Mouse (Mus musculus): ENCODE data around the gene B4galt2.

Gene B4galt2

DNA sequence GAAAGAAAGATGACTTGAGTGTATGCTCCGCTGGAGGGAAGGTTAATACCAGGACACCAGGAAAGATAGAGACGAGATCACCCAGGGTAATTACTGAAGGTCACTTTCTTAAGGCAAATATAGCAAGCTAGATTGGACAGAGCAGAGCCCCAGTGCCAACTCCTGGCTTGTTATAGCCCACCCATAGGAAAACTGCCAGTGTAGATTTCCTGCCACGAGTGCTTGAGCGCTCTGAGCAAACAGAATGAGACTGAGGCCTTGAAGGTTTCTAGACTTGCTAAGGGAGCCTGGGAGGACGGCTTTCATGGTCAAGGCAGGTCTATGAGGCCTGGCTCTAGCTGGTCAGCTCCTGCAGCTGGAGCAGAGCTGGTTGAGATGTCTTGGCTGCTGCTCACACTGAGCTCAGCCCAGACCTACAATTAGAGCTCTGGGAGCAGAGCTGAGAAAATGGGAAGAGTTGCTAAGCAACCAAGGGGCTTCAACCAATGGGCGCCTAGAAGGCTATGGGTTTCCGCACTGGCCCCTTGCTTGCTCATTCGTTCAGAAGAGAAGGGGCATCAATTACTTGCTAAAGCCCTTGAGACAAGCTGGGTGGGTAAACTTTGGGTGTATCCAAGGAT, 25.7 kb upstream of the B4galt2 start:
- no peak for DNase-seq (ENCODE audit: low read depth in 1 of 2, low spot score in 2 of 2)

GRCm38 (mm10) chr4:117906196-117906595, 22.9 kb upstream of the B4galt2 start:
- DNase-seq (ENCODE audit: low read depth in 1 of 2, low spot score in 2 of 2) = no peak

DNA sequence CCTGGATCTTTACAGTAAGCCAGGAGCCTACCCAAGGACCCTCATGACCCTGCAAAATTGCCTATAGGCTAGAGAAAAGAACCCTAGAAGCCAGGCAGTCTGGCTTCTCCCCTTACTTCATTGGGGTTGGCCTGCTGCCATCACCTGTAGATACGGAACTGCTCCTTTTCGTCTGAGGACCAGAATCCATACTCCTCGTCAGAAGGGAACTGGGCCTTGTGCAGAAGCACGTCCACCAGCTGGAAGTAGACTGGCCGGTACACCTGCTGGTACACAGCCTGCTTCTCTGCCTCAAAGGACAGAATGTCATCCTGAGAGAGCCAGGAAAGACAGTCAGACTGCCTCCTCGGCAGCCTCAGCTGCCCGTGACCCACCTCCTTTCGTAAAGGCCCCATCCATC, 21.5 kb upstream of the B4galt2 start:
- DNase-seq (ENCODE audit: low read depth in 1 of 2, low spot score in 2 of 2) = no peak

GRCm38 (mm10) chr4:117904094-117904493, 20.8 kb upstream of the B4galt2 start:
- DNase-seq (ENCODE audit: low read depth in 1 of 2, low spot score in 2 of 2) = no peak

DNA sequence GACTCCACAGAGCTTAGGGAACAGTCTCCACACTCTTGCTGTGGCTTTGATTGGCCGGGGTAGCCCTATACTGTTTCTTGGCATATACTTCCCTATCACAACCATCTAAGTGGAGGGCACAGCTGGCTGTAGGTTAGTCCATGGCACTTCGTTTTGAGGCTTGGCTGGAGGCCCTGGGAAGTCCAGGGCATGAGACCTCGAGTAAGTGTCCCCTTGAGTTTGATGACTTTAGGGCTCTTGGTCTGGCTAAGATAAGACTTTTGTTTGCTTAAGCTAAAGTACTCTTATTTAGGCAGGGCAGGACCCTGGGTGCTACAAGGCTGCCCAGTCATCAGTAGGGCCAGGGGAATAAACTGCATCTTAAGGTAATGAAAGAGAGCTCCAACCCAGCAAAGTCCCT, 14.8 kb upstream of the B4galt2 start:
- no peak for DNase-seq (ENCODE audit: low read depth in 1 of 2, low spot score in 2 of 2)

GRCm38 (mm10) chr4:117896031-117896430, 12.7 kb upstream of the B4galt2 start:
- no peak for DNase-seq (ENCODE audit: low read depth in 1 of 2, low spot score in 2 of 2)

GRCm38 (mm10) chr4:117895339-117895738, 12.1 kb upstream of the B4galt2 start:
- DNase-seq (ENCODE audit: low read depth in 1 of 2, low spot score in 2 of 2) = no peak

DNA sequence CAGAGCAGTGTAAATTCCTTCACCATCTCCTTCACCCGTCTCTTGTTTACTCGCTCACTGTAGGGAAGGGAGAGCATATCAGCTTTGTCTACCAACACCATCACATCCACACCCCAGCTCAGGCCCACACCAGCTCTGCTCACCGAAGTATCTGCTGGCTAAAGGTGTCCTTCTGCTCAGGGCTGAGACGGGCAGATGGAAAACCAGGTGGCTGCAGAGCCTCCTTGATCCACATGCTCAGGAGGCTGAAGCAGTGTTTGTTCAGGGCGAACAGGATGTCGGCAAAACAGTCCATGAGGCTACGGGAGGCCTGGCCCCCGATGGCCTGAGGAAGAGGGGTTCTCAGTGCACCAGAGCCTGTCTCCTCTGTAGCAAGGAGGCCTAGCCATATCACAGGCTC, 11.3 kb upstream of the B4galt2 start:
- no peak for DNase-seq (ENCODE audit: low read depth in 1 of 2, low spot score in 2 of 2)

- no peak for DNase-seq (ENCODE audit: low read depth in 1 of 2, low spot score in 2 of 2)
Observed at GRCm38 (mm10) chr4:117893376-117893775, 10.1 kb upstream of the B4galt2 start.

DNA sequence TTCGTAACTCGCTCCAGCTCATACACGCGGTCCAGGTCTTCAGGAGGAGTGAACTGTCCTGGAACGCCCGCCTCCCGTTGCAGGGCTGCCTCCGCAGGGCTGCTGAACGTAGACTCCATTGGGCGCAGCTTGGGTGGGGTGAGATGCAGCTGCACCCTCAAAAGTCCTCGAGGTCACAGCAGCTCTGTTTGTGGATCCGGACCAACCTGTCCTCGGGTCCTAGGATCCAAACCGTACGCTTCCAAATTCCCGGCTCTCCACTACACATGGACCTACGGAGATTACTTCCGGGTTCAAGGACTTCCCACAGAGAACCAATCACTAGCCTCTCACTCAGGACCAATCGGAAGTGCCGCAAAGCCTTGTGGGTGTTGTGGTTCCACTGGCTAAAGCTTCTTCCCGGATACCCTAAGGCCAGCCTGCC, 8.5 kb upstream of the B4galt2 start, which contains the start of gene Dph2:
Gene Dph2, minus strand, starts transcription at position 295 of the 424 bp plus-strand sequence.
- peak in 1 of 2 experiments; percentile 36 for DNase-seq (ENCODE audit: low read depth in 1 of 2, low spot score in 2 of 2)

GRCm38 (mm10) chr4:117890750-117891149, 7.5 kb upstream of the B4galt2 start:
- no peak for DNase-seq (ENCODE audit: low read depth in 1 of 2, low spot score in 2 of 2)

DNA sequence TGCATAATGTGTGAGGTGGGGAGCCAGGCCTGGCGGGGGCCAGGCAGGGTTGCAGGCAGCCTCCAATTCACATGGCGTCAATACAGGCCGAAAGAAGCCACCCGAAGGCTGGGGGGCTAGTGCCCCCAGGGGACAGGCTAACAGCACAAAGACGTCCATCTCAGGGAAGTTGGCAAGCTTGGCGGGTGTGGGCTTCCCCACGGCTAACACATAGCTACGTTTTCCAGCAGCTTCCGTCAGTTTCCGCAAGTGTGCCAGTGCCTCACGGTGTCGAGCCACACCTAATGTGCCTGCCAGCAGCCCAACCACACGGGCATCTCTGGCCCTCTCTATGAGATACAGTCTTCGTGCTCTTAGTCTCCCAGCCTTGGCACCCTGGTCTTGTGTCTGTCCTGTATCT, 6.7 kb upstream of the B4galt2 start:
- no peak for DNase-seq (ENCODE audit: low read depth in 1 of 2, low spot score in 2 of 2)

GRCm38 (mm10) chr4:117889471-117889870, 6.2 kb upstream of the B4galt2 start:
- no peak for DNase-seq (ENCODE audit: low read depth in 1 of 2, low spot score in 2 of 2)

DNA sequence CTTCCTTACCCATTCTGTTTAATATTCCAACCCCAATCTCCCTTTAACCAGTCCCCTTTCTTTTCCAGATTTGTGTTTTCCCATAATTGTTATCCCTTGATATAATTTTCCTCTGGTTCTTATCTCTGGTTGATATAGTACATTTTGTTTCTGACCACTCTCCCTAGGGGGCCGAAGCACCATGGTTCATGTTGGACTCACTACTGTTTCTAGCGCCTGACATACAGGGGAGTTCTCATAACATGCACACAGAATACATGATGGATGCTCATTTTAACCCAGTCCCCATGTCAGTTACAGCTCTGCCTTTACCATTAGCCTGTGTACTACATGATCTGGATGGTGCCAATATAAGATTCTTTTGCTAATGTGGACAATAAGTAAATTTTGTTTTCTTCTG, 4.6 kb upstream of the B4galt2 start:
- DNase-seq (ENCODE audit: low read depth in 1 of 2, low spot score in 2 of 2) = no peak

GRCm38 (mm10) chr4:117887133-117887532, 3.8 kb upstream of the B4galt2 start, which contains the start of gene Atp6v0b:
Atp6v0b (minus strand) TSS chr4:117887333.
- peak; percentile 72 to 86 for DNase-seq (ENCODE audit: low read depth in 1 of 2, low spot score in 2 of 2)

GRCm38 (mm10) chr4:117886644-117887043, 3.4 kb upstream of the B4galt2 start:
- DNase-seq (ENCODE audit: low read depth in 1 of 2, low spot score in 2 of 2) = peak in 1 of 2 experiments; percentile 31

DNA sequence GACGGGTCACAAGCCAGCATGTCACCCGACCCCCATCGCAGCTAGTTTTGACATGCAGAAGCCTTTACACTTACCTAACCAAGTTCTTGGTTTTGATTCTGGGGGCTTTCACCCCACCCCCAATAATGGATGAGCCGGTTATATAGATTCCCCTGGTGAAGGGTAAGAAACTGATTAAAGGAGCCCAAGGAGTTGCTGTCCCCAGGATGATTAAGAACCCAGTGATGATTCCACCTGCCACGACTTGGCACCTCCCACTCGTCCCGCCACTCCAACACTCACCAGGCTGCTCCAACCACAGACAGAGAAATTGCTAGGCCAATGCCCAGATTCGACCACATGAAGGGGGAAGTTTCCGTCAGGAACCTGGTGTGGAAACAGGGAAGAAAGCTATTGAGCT, 2.7 kb upstream of the B4galt2 start:
- no peak for DNase-seq (ENCODE audit: low read depth in 1 of 2, low spot score in 2 of 2)

DNA sequence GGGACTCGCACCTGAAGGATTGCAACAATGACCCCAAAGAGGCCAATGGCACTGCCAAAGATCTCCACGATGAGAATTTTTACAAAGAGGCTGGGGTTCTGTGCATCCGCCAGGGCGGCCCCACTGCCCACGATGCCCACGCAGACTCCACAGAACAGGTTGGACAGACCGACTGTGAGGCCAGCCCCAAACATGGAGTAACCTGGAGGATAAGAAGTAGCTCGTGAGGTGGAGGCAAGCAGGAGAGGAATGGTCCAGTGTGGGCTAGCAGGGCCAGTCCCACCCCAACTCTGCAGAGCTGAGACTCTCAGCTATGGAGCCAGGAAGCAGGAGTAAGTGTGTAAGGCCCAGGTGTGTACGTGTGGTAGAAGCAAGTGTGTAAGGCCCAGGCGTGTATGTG, 1.8 kb upstream of the B4galt2 start:
- no peak for DNase-seq (ENCODE audit: low read depth in 1 of 2, low spot score in 2 of 2)

- DNase-seq (ENCODE audit: low read depth in 1 of 2, low spot score in 2 of 2) = no peak
Observed at GRCm38 (mm10) chr4:117884146-117884545, 859 bp upstream of the B4galt2 start.

DNA sequence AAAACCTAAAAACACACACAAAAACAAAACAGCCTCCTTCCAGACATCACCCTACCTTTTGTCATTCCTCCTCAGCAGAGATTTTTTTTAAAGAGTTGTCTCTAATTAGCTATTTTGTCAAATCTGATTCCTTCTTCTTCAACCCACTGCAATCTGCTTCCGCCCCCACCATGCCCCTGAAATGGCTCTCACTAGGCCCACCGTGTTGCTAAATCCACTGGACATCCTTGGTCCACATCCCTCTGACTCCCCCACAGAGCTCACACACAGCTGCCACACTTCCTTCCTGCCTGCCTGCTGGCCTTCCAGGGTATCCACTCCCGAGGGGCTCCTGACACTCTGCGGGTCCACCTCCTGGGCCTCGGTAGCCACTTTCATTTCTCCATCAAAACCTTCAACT, 4.6 kb downstream of the B4galt2 start:
- no peak for DNase-seq (ENCODE audit: low read depth in 1 of 2, low spot score in 2 of 2)

- DNase-seq (ENCODE audit: low read depth in 1 of 2, low spot score in 2 of 2) = no peak
Observed at GRCm38 (mm10) chr4:117878301-117878700, 5.0 kb downstream of the B4galt2 start.

- DNase-seq (ENCODE audit: low read depth in 1 of 2, low spot score in 2 of 2) = no peak
Observed at GRCm38 (mm10) chr4:117873615-117874014, 9.7 kb downstream of the B4galt2 start.

GRCm38 (mm10) chr4:117872471-117872886, 10.8 kb downstream of the B4galt2 start, which contains the start of gene Ccdc24:
Ccdc24 (minus strand) TSS chr4:117872557.
- DNase-seq (ENCODE audit: low read depth in 1 of 2, low spot score in 2 of 2) = no peak
